Mouse (Mus musculus) neural tube, embryonic 10.5 days (tissue): ENCODE results near the gene Zmiz1.

Experiments used
- DNase-seq: peaks from one replicate; pipeline ENCODE4 v3.0.0-alpha.2; 2017; ENCODE audit warnings: low spot score; ENCODE audit errors: extremely low spot score

The Zmiz1 gene

GRCm38 (mm10) chr14:25489336-25490078, 30.5 kb downstream of the Zmiz1 start:
- DNase-seq: no peak

GRCm38 (mm10) chr14:25491961-25492360, 33.0 kb downstream of the Zmiz1 start:
- DNase-seq: no peak

GRCm38 (mm10) chr14:25492567-25493279, 33.7 kb downstream of the Zmiz1 start:
- no peak for DNase-seq

GRCm38 (mm10) chr14:25493301-25494241, 34.6 kb downstream of the Zmiz1 start:
- no peak for DNase-seq

- no peak for DNase-seq
Measured at GRCm38 (mm10) chr14:25494778-25495177, 35.8 kb downstream of the Zmiz1 start.

- no peak for DNase-seq
Measured at GRCm38 (mm10) chr14:25496116-25496515, 37.1 kb downstream of the Zmiz1 start.

GRCm38 (mm10) chr14:25496989-25497388, 38.0 kb downstream of the Zmiz1 start:
- DNase-seq: no peak

GRCm38 (mm10) chr14:25497596-25497995, 38.6 kb downstream of the Zmiz1 start:
- no peak for DNase-seq

GRCm38 (mm10) chr14:25498367-25498766, 39.4 kb downstream of the Zmiz1 start:
- DNase-seq: no peak

GRCm38 (mm10) chr14:25499526-25499925, 40.5 kb downstream of the Zmiz1 start:
- no peak for DNase-seq

- no peak for DNase-seq
Measured at GRCm38 (mm10) chr14:25500511-25501120, 41.6 kb downstream of the Zmiz1 start.

GRCm38 (mm10) chr14:25501481-25501880, 42.5 kb downstream of the Zmiz1 start:
- DNase-seq: no peak

GRCm38 (mm10) chr14:25502355-25502754, 43.4 kb downstream of the Zmiz1 start:
- no peak for DNase-seq

GRCm38 (mm10) chr14:25504241-25504640, 45.3 kb downstream of the Zmiz1 start:
- DNase-seq: no peak

- no peak for DNase-seq
Measured at GRCm38 (mm10) chr14:25505201-25505671, 46.3 kb downstream of the Zmiz1 start.

GRCm38 (mm10) chr14:25508111-25508756, 49.2 kb downstream of the Zmiz1 start:
- no peak for DNase-seq

- no peak for DNase-seq
Measured at GRCm38 (mm10) chr14:25508757-25509139, 49.8 kb downstream of the Zmiz1 start.

GRCm38 (mm10) chr14:25509450-25510129, 50.6 kb downstream of the Zmiz1 start:
- DNase-seq: no peak

- DNase-seq: no peak
Measured at GRCm38 (mm10) chr14:25510362-25510761, 51.4 kb downstream of the Zmiz1 start.

GRCm38 (mm10) chr14:25510987-25511386, 52.0 kb downstream of the Zmiz1 start:
- no peak for DNase-seq
